Mouse (Mus musculus) right cerebral cortex, postnatal 4 days (tissue): ENCODE measurements around the gene Fat2.
A peak's percentile ranks its signal among the peaks of the same experiment; 100 is the strongest.

Experiments used
- DNase-seq: peaks from one replicate; pipeline ENCODE4 v3.0.0-alpha.2; 2022

The Fat2 gene

GRCm38 (mm10) chr11:55336101-55336891 lies at the start of gene Fat2:
Gene Fat2 (minus strand): TSS chr11:55336564.
- no peak for DNase-seq

- no peak for DNase-seq
Observed at GRCm38 (mm10) chr11:55383463-55384045, 47.2 kb upstream of the Fat2 start.

GRCm38 (mm10) chr11:55380908-55381307 lies 44.5 kb upstream of the Fat2 start:
- no peak for DNase-seq

DNA sequence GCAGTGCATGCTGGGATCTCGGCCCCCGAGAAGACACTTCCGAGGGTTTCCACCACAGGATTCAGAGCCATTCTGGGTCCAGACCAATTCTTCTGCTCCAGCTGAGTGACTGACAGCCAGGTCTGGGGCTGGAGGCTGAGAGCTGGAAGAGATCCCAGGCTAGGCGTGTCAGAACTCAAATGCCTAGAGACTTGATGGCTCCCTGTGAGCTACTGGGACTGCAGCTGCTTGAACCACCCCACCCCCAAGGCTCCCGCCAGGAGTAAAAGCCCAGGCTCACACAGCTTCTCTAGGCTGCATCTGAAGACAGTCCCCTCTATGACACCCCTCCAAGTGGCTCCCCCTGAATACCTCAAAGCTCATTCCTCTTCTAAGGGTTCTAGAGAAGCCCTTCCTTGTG lies 42.0 kb upstream of the Fat2 start:
- DNase-seq = peak; percentile 55

- DNase-seq = no peak
Observed at GRCm38 (mm10) chr11:55373838-55374237, 37.5 kb upstream of the Fat2 start.

DNA sequence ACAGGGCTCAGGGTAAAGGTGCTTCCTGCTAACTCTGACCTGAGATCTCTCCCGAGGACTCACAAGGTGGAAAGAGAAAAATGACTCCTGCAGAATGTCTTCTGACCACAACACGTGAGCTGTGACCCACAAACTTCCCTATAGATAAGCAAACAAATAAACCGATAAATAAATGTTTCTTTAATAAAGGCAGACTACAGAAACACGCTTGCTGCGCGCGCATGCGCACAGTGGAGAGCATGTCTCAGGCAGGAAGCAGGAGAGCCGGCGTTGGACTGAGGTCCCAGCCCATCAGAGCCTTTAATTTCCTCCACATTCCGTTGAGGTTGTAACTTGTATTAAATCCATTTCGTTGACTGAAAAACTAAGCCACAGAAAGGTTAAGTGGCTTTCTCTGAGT lies 37.0 kb upstream of the Fat2 start:
- DNase-seq = no peak

DNA sequence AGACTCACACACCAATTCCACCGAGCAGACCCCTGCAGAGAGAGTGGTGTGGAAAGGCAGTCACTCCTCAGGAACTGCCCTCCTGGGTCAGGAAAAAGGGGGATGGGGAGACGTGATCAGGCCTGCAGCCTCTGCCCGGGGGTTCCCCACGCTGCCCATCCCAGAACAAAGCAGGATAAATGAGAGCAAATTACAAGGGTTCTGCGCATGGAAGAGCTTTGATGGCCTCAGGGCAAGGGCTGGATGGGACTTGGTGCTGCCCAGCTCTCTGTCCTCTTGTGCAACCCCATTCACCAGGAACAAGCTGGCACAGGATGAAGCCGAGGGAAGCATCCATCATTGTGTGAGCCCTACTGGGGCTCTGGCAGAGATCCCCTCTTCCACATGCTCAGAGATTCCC lies 35.6 kb upstream of the Fat2 start:
- no peak for DNase-seq

GRCm38 (mm10) chr11:55369093-55369471 lies 32.7 kb upstream of the Fat2 start:
- no peak for DNase-seq

DNA sequence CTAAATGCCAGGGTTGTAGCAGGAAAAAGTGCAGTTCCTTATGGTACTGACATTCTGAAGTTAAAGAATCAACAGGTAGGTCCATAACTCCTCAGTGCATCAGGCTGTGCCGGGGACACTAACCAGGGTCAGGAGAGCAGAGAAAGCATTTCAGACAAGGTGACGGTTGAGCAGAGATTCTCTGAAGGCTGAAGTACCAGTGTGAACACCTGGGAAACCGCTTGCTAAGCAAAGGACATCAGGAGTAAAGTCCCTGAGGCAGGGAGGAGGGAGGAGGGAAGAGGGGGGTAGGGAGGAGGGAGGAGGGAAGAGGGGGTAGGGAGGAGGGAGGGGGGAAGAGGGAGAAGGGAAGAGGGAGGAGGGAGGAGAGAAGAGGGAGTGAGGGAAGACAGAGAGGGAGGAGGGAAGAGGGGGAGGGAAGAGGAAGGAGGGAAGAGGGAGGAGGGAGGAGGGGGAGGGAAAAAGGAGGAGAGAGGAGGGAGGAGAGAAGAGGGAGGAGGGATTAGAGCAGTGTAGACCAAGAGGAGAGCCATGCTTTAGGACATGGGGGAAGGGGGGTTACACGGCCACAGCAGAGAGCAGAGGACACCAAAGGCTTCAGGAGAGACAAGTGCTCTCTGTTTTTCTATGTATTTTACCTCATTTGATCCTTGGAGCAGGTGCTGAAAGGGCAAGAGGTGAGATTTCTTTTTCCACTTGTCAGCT lies 32.2 kb upstream of the Fat2 start:
- no peak for DNase-seq

GRCm38 (mm10) chr11:55367783-55368182 lies 31.4 kb upstream of the Fat2 start:
- DNase-seq = no peak

GRCm38 (mm10) chr11:55365840-55366239 lies 29.5 kb upstream of the Fat2 start:
- DNase-seq = no peak

DNA sequence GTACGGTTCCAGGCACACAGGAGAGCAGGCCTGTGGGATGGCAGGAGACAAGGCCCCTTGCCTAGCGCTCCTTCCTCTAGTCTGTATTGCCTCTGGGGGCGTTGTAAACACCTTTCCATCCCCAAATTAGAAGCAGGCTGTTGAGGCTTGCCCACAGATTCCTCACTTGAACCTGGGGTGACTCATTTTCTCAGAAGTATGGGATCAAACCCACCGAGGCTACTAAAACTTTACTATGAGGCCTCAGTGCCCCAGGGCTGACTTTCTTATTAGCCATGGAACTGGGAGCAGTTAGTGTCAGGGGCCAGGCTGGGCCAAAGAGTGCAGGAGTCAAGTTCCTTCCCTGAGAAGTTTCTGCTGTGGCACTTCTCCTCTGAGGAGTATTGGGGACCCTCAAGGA lies 28.9 kb upstream of the Fat2 start:
- DNase-seq = no peak

DNA sequence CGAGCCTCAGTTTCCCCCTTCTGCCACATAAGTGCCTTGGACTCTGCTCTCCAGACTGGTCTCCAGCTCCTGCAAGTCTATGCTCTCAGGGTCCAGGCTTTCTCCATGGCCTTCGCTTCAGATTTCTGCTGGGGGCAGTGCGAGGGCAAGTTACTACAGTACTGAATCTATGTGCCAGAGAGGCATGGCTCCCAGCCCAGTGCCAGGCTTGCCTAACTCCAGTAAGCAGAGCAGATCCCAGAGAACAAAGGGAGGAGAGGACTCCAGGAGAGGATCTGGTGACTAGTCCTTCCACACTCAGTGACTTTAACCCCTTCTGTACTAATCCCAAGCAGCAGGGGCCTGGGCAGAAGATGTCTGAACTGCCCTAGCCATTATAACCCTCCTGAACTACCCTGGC lies 28.3 kb upstream of the Fat2 start:
- no peak for DNase-seq

- DNase-seq = no peak
Observed at GRCm38 (mm10) chr11:55358094-55358783, 21.9 kb upstream of the Fat2 start.

- no peak for DNase-seq
Observed at GRCm38 (mm10) chr11:55356846-55357245, 20.5 kb upstream of the Fat2 start.

GRCm38 (mm10) chr11:55341961-55342371 lies 5.6 kb upstream of the Fat2 start:
- no peak for DNase-seq

- no peak for DNase-seq
Observed at GRCm38 (mm10) chr11:55340789-55341188, 4.4 kb upstream of the Fat2 start.

- DNase-seq = no peak
Observed at GRCm38 (mm10) chr11:55337032-55337769, 837 bp upstream of the Fat2 start.

DNA sequence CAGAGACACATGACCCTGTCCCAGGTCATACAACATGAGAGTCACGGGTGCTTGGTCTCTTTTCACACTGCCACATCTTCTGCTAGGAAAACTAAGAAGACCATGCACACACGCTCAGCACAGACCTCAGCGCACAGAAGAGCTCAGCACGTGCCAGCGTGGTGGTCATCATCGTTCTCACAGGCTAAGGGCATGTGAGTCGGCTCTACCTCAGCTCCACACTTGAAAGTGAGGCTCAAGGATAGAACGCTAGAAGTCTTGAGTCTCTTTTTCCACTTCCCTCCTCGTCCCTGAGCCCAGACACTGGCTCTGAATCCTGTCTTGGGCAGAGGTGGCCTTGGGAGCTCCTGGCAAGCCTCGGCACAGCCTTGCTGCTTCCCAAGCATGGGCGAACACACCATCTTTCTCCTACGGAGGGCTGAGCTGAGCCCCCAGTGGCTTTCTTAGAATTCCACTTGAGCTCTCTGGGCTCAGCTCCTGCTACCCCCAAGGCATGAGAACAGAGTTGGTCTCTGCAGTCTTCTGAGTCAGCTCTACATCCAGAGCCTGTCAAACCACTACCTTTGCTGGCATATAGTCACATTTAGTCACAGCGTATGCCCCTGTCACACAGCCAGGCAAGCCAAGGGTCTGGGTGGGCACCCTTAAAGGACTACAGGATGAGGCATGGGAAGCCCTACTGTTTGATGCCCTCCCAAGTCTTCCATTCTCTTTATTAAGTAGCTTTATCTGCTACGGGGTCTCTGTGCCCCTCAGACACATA lies 869 bp downstream of the Fat2 start:
- DNase-seq = no peak

- no peak for DNase-seq
Observed at GRCm38 (mm10) chr11:55334545-55334944, 1.8 kb downstream of the Fat2 start.

GRCm38 (mm10) chr11:55334063-55334462 lies 2.3 kb downstream of the Fat2 start:
- no peak for DNase-seq
